Mouse (Mus musculus): ENCODE results near the gene 1110017D15Rik. TPM values are rescaled to one million over a fixed set of nuclear protein-coding genes. Genes with fewer than 3 reads are reported as not detected.
"Not testable (repeated sequence)": the region's sequence is repeated elsewhere in the genome, so short reads cannot be mapped to it uniquely, and the experiment has no call there.

1110017D15Rik gene
- total RNA-seq, 2 experiments from 2014 or later = not detected

- no peak for ATAC-seq (replicated peaks; ENCODE audit: poor library complexity, severe bottlenecking)
Measured at GRCm38 (mm10) chr4:41493464-41494116, 23.5 kb downstream of the 1110017D15Rik start.

DNA sequence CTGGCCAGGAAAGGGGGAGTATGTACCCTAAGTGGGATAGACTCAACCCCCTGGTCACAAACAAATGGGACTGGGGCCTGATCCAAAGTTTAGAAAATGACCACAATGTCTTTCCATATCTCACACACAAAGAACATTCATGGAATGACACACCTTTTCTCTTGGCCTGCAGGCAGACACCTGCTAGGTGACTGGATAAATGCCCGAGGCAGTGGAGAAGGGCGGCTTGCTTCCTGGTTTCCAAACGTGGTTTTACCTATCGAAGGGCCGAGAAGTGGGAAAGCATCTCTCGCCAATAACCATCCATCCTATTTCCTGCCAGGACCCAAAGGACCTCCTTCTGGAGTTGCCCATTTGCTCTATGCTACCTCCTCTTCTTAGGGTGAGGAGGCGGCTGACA lies 24.2 kb downstream of the 1110017D15Rik start:
- ATAC-seq (replicated peaks; ENCODE audit: poor library complexity, severe bottlenecking) = no peak

DNA sequence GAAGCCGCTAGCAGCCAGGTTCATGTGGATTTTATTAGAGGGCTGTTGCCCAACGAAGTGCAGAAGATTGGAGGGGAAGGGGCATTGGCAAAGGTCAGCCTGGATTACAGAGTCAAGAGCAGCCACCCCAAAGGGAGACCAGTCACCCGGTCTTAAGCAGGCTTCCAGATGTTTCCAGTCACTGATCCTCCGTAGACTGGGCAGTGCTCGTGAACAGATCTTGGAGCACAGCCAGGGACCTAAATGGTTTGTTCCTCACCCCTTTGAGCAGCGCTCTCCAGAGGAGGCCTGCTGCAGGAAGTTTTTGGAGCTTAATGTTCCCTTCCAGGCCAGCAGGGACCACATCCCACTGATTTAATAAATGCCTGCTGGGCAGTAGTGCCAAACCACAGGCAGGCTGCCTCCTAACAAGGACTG lies 35.5 kb downstream of the 1110017D15Rik start:
- no peak for ATAC-seq (replicated peaks; ENCODE audit: poor library complexity, severe bottlenecking)

GRCm38 (mm10) chr4:41480254-41480653 lies 36.9 kb downstream of the 1110017D15Rik start:
- no peak for ATAC-seq (replicated peaks; ENCODE audit: poor library complexity, severe bottlenecking)

GRCm38 (mm10) chr4:41479456-41479804 lies 37.7 kb downstream of the 1110017D15Rik start:
- ATAC-seq (replicated peaks; ENCODE audit: poor library complexity, severe bottlenecking) = no peak

DNA sequence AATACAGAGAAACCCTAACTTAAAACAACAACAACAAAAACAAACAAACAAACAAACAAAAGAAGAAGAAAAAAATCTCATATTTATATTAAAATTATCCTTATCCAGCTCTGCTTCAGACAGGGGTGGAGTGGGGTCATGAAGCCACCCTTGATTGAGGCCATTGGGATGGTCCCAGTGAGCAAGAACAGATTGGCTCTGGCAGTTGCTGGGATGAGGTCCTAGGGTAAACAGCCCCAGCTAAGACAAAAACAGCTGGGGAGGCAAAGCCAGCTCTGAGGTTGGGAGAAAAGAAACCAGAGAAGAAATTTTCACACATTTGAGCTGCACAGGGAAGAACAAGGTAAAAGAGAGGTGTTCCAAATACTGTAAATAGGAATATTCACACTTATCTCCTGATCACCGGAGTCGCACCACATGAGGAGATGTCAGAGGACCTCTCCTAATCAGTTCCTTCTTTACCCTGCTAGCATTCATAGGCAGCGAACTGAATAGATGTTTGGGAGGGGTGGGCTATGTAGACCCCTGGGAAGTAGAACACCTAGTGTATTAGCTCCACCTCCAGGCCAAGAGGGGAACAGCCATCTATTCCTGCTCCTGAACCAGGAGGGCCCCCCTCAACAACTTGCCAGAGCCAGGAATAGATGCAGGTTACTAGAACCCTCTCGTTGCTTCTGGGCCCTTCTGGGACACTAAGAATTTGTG lies 38.2 kb downstream of the 1110017D15Rik start:
- no peak for ATAC-seq (replicated peaks; ENCODE audit: poor library complexity, severe bottlenecking)

- ATAC-seq (replicated peaks; ENCODE audit: poor library complexity, severe bottlenecking) = no peak
Measured at GRCm38 (mm10) chr4:41477648-41478160, 39.4 kb downstream of the 1110017D15Rik start.

GRCm38 (mm10) chr4:41471384-41471689 lies 45.8 kb downstream of the 1110017D15Rik start:
- ATAC-seq (replicated peaks; ENCODE audit: poor library complexity, severe bottlenecking) = no peak

GRCm38 (mm10) chr4:41470684-41471383 lies 46.3 kb downstream of the 1110017D15Rik start:
- no peak for ATAC-seq (replicated peaks; ENCODE audit: poor library complexity, severe bottlenecking)

- no peak for ATAC-seq (replicated peaks; ENCODE audit: poor library complexity, severe bottlenecking)
Measured at GRCm38 (mm10) chr4:41470051-41470683, 47.0 kb downstream of the 1110017D15Rik start.

GRCm38 (mm10) chr4:41469199-41469598 lies 47.9 kb downstream of the 1110017D15Rik start:
- no peak for ATAC-seq (replicated peaks; ENCODE audit: poor library complexity, severe bottlenecking)

GRCm38 (mm10) chr4:41468396-41469080 lies 48.6 kb downstream of the 1110017D15Rik start:
- peak; percentile 24; the same call in 1 of the 2 replicates for ATAC-seq (replicated peaks; ENCODE audit: poor library complexity, severe bottlenecking)

GRCm38 (mm10) chr4:41465287-41465665 lies 51.9 kb downstream of the 1110017D15Rik start:
- ATAC-seq (replicated peaks; ENCODE audit: poor library complexity, severe bottlenecking) = no peak

GRCm38 (mm10) chr4:41464345-41465286 lies 52.5 kb downstream of the 1110017D15Rik start, which contains the start of the genes Kif24 and Nudt2:
Gene Kif24 (minus strand): TSS chr4:41464887.
Gene Nudt2 (plus strand): TSS chr4:41465151.
- ATAC-seq (replicated peaks; ENCODE audit: poor library complexity, severe bottlenecking) = peak; percentile 92

DNA sequence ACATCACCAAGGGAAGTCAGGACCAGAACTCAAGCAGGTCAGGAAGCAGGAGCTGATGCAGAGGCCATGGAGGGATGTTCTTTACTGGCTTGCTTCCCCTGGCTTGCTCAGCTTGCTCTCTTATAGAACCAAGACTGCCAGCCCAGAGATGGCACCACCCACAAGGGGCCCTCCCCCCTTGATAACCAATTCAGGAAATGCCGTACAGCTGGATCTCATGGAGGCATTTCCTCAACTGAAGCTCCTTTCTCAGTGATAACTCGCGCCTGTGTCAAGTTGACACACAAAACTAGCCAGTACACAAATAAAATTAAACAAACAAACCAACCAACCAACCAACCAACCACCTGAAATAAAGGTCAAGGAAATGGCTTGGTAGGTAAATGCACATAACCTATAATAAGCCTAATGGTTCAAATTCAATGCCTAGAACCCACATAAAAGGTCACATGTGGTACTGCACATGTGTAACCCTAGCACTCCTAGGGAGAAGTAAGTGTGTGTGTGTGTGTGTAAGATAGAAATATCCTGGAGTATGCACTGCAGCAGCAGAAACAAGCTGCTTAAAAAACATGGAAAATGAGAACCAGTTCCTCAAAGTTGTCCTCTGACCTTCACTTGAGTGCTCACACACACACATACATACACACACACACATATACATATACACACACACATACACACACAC lies 53.9 kb downstream of the 1110017D15Rik start:
- not testable (repeated sequence) for ATAC-seq (replicated peaks; ENCODE audit: poor library complexity, severe bottlenecking)

DNA sequence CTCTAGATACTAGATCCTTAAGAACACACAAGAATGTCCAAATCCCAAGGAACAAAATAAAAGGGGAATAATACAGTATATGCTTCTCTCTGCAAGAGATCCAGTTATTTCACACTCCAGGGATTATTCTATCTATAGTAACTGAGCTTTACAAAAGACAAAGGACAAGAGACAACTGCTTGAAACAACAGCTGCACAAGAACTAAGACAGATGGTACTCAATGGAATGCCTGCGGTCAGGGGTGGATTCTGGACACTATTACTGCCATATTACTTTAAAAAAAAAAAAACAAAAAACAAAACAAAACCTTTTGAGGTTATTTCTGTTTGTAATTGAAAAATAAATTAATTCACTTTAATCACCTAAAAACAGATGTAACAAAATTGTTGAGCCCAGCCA lies 56.4 kb downstream of the 1110017D15Rik start:
- no peak for ATAC-seq (replicated peaks; ENCODE audit: poor library complexity, severe bottlenecking)
